8 mouse cellular contexts compared by ENCODE assay signal in genomic region chr2:92058469-92058868, GRCm38 (mm10). TPM values are rescaled to one million over a fixed set of nuclear protein-coding genes. Genes with fewer than 3 reads are reported as not detected.
DNase-seq lines count a peak whose midpoint lies in the region; ATAC-seq lines count a peak whose summit lies in the region.

No protein-coding gene starts in this region.

- peaks cover 58% of the 10 kb centered on the region for H3K27me3 ChIP-seq in hindbrain, embryonic 13.5 days

- H3K9me3 ChIP-seq in hindbrain, embryonic 13.5 days = no peaks in the 10 kb centered on the region

- peak; percentile 62 for ATAC-seq in hindbrain, embryonic 13.5 days (ENCODE audit: low FRiP score)

- peak overlapping the region; percentile 93; the same call in 1 of the 2 replicates for H3K27ac ChIP-seq in hindbrain, embryonic 13.5 days

- H3K4me3 ChIP-seq in hindbrain, embryonic 13.5 days = peak overlapping the region; percentile 73

- peak; percentile 96 for DNase-seq in NIH3T3 (ENCODE audit: low read depth)
- peak; percentile 98 for DNase-seq in cerebellum, postnatal 10 days
- DNase-seq in frontal cortex, postnatal 14 days (ENCODE audit: low spot score in 2 of 2) = peak; percentile 88 to 94
- peak; percentile 94 to 95 for DNase-seq in layer of hippocampus, postnatal 14 days (ENCODE audit: low spot score in 2 of 2)
- peak; percentile 94 for DNase-seq in lung, postnatal 10 days
- peak; percentile 95 for DNase-seq in ovary, postnatal 14 days (ENCODE audit: low spot score)
- peak; percentile 60 to 86 for DNase-seq in thymus, postnatal 10 days (ENCODE audit: low spot score in 2 of 2)

- peaks cover 23% of the 10 kb centered on the region for H3K4me1 ChIP-seq in hindbrain, embryonic 13.5 days (replicated peaks)

- H3K9ac ChIP-seq in hindbrain, embryonic 13.5 days = peak overlapping the region; percentile 90

- WGBS in hindbrain, embryonic 13.5 days = 0% methylated on average over 29 of the region's 29 CpGs

- H3K36me3 ChIP-seq in hindbrain, embryonic 13.5 days = no peaks in the 10 kb centered on the region

- peak overlapping the region; percentile 94 for H3K4me2 ChIP-seq in hindbrain, embryonic 13.5 days

RNA-seq across cellular contexts. Expression of gene Creb3l1, which starts 34.2 kb away (rescaled TPM):
- 1.3 and 2.4 TPM in 2 replicates for polyA plus RNA-seq in hindbrain, embryonic 13.5 days (2015; fragmentation: Nextera tagmentation; extraction: Ambion mirVana)
- 1 to 10 TPM; 5.9 to 8.0 TPM for total RNA-seq in layer of hippocampus, postnatal 14 days (2021)

RNA-seq across cellular contexts. Expression of gene Phf21a, which starts 34.4 kb away (rescaled TPM):
- polyA plus RNA-seq in hindbrain, embryonic 13.5 days (2015; fragmentation: Nextera tagmentation; extraction: Ambion mirVana) = 38.4 and 39.6 TPM in 2 replicates
- total RNA-seq in layer of hippocampus, postnatal 14 days (2021) = 10 to 100 TPM; 81.7 to 90.1 TPM

Comparison
In these comparisons a context has a peak if more than half of its experiments do, and no peak if none do; other contexts are left out.
1. Peak in every context shown above with its lines: DNase-seq, ATAC-seq, H3K4me3 ChIP-seq and H3K27ac ChIP-seq.